Mouse (Mus musculus) heart, postnatal 36 days (tissue): ENCODE data around the gene Irf2bpl. TPM values are rescaled to one million over a fixed set of nuclear protein-coding genes. Genes with fewer than 3 reads are reported as not detected.

Experiments
- DNase-seq, 2 experiments: peaks; one replicate each; pipeline ENCODE4 v3.0.0; 2021 to 2022
- intact Hi-C: fragments of 180-260 bp; cut with DNase I; formaldehyde crosslinking; loops from one replicate; pipeline ENCODE4 v1.15.1; 2025
- total RNA-seq, 2 experiments: library from RNA; stranded (reverse); gene quantifications; 2 replicates each; pipeline ENCODE4 v1.2.3; 2021

Irf2bpl gene
- total RNA-seq, 2 experiments from 2014 or later = 36.1 to 37.0 TPM

DNA sequence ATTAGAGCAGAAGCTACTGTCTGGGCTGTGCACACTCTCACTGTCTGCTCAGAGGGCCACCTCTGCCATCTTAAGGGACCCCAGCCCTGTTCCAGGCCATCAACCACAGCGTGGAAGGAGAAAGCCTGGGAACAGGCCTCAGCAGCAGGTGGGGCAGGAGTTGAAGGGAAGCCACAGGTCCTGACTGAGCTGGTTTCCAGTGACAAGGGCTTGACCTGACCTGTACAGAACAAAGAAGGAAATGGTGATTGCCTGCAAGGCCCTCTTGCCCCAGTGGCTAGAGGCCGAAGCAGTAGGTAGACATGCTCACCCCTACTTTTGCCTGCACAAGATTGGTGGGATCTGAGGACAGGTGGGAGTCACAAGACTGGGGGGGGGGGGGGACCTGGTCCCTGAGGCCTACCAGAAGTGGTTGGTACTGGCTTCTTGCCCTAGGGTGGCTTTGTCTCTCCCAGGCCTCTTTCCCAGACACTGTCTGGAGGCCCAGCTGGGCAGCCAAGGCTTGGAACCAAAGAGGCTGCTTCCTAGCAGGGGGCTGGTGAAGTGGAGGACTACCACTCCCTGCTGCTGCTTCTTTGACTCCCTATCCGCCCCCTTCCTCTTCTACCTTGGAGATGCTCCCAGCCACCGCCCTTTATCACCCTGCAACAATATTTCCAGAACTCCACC is 12.8 kb downstream of the Irf2bpl start:
- intact Hi-C loops = no loop called here
- peak in 1 of 2 experiments; percentile 8 for DNase-seq

DNA sequence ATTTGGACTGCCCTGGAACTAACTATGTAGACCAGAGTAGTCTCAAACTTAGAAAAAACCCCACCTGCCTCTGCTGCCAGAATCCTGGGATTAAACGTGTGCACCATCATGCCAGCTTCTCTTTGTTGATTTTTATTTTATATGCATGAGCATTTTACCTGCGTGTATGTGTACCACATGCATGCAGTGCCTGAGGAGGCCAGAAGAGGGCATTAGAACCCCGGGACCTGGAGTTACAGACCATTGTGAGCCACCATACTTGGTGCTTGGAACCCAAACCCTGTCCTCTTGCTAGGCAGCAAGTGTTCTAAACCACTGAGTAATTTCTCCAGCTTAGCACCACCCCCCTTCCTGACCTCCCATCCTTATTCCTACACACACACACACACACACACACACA is 13.6 kb downstream of the Irf2bpl start:
- intact Hi-C loops = no loop called here
- no peak for DNase-seq

GRCm38 (mm10) chr12:86869761-86870160 is 14.8 kb downstream of the Irf2bpl start:
- intact Hi-C loops = no loop called here
- DNase-seq = no peak

GRCm38 (mm10) chr12:86867271-86868223 is 17.1 kb downstream of the Irf2bpl start:
- DNase-seq = peak; percentile 49 to 67
- intact Hi-C loops = no loop called here

DNA sequence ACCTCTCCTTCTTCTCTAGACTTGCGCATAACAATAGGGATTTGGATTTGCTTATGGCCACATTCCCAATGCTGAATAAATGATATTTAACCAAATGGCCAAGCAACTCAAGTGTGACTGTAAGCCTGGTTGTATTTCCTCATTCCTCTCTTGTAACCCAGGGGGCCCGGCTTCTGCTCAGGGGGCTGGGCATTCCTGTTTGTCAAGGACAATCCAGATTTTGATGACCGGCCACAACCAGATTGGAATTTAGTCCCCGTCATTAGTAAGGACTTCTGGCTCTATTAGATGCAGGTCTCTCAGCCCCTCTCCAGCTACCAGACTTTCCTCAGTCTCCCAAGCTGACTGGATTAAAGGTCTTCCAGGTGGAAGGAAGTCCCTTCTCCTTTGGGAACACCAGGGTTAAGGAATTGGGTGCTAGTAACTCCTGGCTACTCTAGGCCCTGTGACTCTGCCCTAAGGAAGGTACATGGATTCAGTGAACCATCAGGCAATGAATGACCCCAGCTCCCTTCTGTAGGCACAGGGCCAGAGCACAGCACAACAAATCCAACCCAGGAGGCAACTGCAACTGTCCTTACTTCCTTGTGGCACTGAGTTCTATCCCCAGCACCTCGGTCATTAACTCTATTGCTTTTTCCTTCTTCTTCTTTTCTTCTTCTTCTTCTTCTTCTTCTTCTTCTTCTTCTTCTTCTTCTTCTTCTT is 20.1 kb downstream of the Irf2bpl start:
- no peak for DNase-seq
- intact Hi-C loops = loop anchor here (2.0 kb wide), 1 partner anchor 26 kb away; no protein-coding TSS in a partner anchor

GRCm38 (mm10) chr12:86859924-86860790 is 24.4 kb downstream of the Irf2bpl start:
- intact Hi-C loops = no loop called here
- no peak for DNase-seq

- no peak for DNase-seq
- intact Hi-C loops = no loop called here
Observed at GRCm38 (mm10) chr12:86858983-86859872, 25.4 kb downstream of the Irf2bpl start.

DNA sequence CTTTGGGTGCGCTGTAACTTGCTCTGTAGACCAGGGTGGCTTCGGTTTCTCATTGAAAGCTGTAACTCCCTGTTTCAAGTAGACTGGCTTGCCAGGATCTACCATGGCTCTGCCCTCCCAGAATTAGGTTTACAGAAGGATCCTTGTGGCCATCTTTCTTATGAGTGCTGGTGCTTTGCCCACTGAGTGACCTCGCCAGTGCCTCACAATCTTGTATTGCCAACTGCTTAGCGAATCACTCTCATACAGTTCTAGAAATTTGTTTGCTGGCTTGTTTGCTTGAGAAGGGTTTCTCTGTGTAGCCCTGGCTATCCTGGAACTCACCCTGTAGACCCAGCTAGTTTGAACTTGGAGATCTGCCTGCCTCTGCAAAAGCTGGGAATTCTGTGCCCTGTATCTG is 26.1 kb downstream of the Irf2bpl start:
- no peak for DNase-seq
- intact Hi-C loops = no loop called here

DNA sequence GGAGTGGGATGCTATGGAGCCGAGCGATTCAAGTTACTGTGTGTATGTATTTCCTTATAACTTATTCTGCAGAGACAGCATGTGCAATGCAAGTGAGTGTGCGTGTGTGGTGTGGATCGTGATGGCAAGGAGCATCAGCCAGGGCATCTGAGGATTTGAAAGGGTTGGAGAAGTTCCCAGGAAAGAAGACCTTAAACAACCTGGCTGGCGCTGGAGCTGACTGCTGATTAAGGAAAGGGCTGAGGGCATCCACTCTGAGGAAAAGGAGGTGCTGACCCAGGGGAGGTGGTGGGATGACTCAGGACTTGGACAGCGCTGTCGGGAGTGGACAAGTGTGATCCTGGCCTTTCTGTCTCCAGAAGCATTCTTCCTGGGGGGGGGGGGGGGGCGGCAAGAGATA is 27.3 kb downstream of the Irf2bpl start:
- intact Hi-C loops = no loop called here
- DNase-seq = peak in 1 of 2 experiments; percentile 27

GRCm38 (mm10) chr12:86855670-86856069 is 28.9 kb downstream of the Irf2bpl start:
- peak in 1 of 2 experiments; percentile 26 for DNase-seq
- intact Hi-C loops = no loop called here

DNA sequence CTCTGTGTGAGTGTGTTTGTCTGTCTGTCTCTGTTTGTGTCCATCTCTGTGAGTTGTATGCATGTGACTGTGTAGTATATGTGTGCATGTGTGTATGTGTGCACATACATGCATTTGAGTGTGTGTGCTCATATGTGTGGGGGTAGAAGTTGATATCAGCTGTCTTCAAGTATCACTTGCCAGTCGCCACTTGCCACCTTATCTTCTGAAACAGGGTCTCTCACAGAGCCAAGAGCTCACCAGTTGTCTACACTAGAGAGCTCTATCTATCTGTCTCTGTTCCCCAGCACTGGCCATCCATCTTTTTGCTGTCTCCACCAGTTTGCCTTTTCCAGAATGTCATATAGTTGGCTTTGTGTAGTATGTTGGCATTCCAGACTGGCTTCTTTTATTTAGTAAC is 31.1 kb downstream of the Irf2bpl start:
- intact Hi-C loops = no loop called here
- no peak for DNase-seq

- intact Hi-C loops = no loop called here
- no peak for DNase-seq
Observed at GRCm38 (mm10) chr12:86851313-86851712, 33.3 kb downstream of the Irf2bpl start.

GRCm38 (mm10) chr12:86850746-86851145 is 33.9 kb downstream of the Irf2bpl start:
- intact Hi-C loops = no loop called here
- no peak for DNase-seq

GRCm38 (mm10) chr12:86849945-86850626 is 34.5 kb downstream of the Irf2bpl start:
- DNase-seq = no peak
- intact Hi-C loops = no loop called here

DNA sequence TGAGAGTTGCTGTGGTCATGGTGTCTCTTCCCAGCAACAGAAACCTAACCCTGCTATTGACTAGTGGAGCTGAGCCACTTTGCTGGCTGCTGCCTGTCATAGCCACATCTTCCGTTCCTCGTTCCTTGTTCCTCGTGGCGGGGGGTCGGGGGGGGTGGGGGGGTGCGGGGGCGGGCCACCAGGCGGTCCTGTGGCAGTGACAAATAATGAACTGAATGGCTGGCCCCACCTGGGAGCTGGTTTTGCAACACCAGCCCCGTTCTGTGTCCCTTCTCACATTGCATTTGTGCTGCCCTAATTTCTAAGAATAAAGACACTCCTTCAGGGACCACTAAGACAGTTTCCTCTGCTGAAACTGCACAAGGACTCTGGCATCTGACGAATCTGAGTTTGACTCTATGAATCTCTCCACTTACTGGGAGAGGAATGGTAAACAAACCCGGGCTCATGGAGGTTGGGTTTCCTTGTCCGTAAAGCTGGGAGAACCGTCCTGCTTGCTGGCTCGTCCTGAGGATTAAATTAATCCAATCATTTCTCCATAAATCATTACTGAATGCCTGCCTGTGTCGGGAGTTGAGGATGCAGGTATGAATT is 41.6 kb downstream of the Irf2bpl start:
- intact Hi-C loops = no loop called here
- DNase-seq = no peak

DNA sequence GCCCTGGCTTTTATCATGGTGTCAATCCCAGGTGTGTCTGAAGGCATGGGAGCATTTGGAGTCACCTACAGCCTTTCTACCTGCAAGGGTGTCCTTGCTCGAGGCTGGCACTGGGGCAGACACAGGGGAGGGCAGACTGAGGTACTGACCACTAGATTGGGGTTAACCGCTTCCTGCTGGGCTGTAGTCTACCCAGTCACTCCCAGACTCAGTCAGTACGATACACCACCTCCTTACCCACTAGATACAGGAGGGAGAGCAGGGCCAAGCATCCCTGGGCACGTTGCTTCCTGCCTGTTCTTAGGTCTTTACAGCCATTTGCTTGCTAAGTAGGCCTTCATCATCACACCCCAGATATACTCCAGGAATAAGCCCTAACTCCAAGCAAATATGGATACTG is 44.1 kb downstream of the Irf2bpl start:
- DNase-seq = no peak
- intact Hi-C loops = no loop called here

GRCm38 (mm10) chr12:86838181-86838580 is 46.4 kb downstream of the Irf2bpl start:
- intact Hi-C loops = loop anchor here (2.0 kb wide), 1 partner anchor 27 kb away; no protein-coding TSS in a partner anchor

GRCm38 (mm10) chr12:86836431-86837047 is 48.1 kb downstream of the Irf2bpl start:
- peak; percentile 85 to 89 for DNase-seq
- intact Hi-C loops = loop anchor here (1.0 kb wide), 1 partner anchor 48 kb away; the partner anchor contains the start of gene Irf2bpl

More at GRCm38 (mm10) chr12:86838181-86838580, 46.4 kb downstream of the Irf2bpl start:
- no peak for DNase-seq
